Mouse (Mus musculus): Measurements from ENCODE around the gene Rb1. TPM values are rescaled to one million over a fixed set of nuclear protein-coding genes. Genes with fewer than 3 reads are reported as not detected.

The Rb1 gene
- polyA plus RNA-seq, 3 experiments from 2014 or later = 21.9 to 113 (median 85.4) TPM

- ATAC-seq = no peak
Measured at GRCm38 (mm10) chr14:73201447-73201846, 124.2 kb downstream of the Rb1 start.

- no peak for ATAC-seq
Measured at GRCm38 (mm10) chr14:73199058-73199457, 126.6 kb downstream of the Rb1 start.

GRCm38 (mm10) chr14:73186875-73187274, 138.7 kb downstream of the Rb1 start:
- ATAC-seq = no peak

DNA sequence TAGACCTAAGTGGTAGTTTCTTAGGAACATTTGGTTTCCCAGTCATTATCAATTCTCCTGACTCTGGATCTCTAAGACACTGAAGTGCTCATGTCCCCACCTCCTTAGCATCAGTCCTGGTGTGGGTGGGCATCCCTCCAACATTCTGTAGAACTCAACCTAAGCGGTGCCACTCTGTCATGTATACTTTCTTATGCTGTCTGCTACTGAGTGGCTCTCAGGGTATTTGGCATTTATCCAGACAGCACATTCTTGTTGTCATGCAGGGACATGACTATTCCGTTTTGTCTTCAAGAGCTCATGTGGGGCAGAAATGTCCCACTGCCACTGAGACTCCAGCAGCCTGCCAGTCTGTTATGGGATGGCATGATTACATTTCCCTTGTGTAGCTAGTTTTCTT, 144.5 kb downstream of the Rb1 start:
- no peak for ATAC-seq

GRCm38 (mm10) chr14:73180671-73181070, 145.0 kb downstream of the Rb1 start:
- no peak for ATAC-seq

DNA sequence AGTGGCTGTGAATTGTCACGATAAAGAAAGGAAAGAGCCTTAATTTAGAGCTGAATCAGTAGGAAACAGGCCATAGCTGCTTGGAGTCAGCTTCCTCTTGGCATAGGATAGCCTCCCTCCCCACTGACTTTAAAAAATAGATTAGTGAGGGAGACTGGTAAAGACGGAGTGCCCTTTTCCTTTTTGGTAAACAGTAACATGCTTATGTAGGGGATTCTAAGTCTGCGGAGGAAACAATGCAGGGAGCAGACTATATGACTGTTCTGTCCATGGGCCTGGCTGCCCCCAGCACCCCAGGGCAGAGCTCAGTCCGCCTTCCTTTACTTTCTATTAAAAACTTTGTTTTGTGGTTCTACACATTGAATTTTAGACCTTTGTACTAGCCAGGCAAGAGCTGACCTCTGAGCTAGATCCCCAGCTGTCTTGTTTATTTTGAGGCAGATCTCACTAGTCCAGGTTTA, 146.4 kb downstream of the Rb1 start:
- ATAC-seq = no peak

GRCm38 (mm10) chr14:73177961-73178360, 147.7 kb downstream of the Rb1 start:
- no peak for ATAC-seq

GRCm38 (mm10) chr14:73176266-73176665, 149.4 kb downstream of the Rb1 start:
- ATAC-seq = no peak

GRCm38 (mm10) chr14:73175814-73176213, 149.8 kb downstream of the Rb1 start:
- peak; percentile 77 for ATAC-seq

- no peak for ATAC-seq
Measured at GRCm38 (mm10) chr14:73175031-73175430, 150.6 kb downstream of the Rb1 start.

DNA sequence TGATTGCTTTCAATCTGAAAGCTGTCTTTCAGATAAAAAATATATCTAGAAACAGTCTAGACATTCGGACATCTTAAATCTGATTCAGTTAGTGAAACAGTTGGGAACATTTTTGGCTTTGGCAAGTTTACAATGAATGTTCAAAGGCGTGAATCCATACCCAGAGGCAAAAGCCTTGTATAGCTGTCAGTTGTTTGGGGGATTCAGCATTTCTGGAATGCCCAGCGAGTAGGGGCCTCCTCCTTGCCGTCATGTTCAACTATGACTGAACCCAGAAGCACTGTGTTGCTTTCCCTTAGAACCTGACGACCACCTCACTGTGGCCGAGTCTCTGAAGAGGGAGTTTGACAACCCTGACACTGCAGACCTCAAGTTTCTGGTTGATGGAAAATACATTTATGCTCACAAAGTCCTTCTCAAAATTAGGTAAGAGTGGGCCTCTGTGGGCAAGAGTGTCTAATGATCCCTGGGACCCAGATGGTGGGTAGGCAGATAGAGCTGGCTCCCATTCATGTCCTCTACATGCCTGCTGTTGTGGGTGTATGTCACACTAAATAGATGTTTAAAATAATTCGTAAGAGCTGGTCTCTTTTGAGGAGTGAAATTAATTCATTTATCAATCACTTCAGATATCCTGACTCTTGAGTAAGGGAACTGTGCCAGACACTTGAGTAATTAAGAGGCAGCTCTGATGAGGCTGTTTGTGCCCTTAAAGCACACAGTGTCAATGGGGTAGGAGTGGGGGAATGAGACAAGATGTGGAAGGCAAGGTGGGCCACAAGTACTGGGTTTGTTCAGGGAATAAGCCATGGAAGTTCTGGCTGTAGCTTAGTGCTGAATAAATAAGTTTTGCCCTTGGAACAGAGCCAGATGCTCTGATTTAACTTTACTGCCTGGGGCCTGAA, 151.3 kb downstream of the Rb1 start:
- no peak for ATAC-seq

DNA sequence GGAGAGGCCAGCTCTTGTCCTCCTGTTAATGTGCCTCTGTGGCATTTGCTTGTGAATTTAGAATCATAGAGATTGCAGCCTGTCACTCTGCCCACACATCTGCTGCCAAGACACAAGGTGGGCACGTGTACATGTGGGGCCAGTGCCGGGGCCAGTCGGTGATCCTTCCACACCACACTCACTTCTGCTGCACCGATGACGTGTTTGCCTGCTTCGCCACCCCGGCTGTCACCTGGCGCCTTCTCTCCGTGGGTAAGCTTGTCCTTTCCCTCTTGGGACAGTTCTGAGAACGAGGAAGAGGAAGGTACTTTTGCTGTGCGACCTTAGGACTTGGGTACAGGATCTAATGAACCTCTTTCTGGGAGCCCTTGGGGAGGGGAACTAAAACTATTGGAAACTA, 152.0 kb downstream of the Rb1 start:
- ATAC-seq = no peak

DNA sequence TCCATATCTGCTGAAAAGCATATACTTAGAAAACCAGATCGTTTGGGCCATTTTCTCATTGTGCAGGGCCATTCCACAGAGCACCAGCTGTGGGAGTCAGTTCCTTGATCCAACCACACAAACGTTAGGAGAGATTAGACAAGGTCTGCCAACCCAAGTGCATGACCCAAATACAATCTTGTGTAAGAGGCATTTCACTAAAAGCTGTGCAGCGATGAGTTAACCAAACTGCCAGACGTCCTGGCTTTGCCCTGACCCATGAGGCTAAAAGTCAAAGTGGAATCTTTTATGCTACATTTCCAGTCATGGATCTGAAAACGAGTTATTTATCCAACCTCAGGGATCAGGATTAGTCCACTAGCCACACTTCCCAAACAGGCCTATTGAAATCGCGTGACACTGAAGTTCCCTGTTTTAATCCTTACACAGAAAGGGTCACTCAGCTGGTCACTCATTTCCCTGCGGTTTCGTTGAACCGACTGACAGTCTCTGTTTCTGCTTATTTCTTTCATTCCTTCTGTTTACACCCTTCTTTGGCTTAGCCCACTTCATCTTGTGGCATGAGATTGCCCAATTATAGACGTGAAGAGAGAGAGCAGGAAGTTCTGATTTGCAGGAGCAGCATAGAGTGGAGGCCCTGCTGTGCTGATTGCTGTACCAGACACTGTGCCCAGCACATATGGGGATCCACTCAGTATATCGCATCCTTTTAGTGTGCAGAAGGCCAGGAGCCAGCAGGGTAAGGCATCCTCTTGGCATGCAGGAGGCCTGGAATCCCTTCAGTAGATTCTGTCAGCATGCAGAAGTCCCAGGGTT, 153.2 kb downstream of the Rb1 start:
- ATAC-seq = no peak

DNA sequence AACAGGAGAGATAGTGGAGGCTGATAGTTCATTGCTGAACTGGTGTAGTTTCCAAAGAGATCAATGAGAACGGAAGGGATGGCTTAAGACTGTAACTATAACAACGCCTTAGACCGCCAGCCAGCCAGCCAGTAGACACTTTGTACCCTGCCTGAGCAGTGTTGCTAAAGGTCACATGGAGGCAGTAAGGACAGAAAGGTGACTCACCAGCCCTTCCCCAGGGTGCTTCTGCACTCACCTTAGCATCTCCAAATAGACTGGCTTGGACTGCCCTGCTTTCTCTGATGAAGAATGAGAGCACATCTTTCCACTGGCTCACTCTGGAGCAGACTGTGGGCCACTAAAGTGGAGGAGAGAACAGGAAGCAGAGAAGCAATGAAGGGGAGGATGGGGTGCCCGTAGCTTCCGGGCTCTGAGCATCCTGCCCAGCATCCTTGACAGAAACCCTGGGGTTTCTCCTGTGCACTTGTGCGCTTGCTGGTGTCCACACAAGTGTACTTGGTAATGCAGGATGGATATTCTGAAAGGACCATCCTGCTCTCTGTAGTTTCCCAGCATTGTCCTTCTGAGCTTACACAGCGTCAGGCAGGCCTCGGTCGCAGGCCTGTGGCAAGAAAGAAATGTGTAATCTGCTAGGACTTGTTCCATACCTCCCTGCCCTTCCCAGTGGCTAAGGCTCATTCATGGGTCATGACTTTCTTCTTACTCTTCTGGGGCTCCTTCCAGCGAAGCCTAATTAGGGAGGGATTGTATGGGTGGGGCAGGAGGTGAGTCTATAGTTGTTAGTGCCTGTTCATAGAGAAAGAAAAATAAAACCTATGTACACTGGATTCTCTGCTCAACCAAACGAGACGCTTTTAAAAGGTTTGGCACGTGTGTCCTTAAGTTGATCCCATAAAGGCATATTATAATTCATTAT, 155.4 kb downstream of the Rb1 start:
- ATAC-seq = peak; percentile 98

DNA sequence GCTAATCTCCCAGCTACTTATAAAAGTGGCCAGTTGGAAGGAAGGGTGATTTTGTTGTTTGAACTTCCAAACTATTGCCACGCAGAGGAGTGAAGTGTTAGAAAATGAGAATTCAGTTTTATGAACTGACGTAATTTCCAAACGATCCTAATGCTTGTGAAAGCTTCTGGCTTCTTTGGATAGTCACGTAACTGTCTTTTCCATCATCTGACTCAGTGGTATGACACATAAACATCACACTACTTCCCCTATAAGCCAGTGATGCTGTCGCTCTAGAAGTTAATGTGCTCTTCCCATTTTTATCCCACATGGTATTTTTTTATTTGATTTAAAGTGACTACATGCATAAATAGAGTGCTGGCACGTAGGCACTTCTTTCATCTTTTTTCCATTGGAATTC, 157.0 kb downstream of the Rb1 start:
- ATAC-seq = no peak

- no peak for ATAC-seq
Measured at GRCm38 (mm10) chr14:73165136-73165535, 160.5 kb downstream of the Rb1 start.

GRCm38 (mm10) chr14:73163363-73163998, 162.1 kb downstream of the Rb1 start:
- ATAC-seq = no peak

DNA sequence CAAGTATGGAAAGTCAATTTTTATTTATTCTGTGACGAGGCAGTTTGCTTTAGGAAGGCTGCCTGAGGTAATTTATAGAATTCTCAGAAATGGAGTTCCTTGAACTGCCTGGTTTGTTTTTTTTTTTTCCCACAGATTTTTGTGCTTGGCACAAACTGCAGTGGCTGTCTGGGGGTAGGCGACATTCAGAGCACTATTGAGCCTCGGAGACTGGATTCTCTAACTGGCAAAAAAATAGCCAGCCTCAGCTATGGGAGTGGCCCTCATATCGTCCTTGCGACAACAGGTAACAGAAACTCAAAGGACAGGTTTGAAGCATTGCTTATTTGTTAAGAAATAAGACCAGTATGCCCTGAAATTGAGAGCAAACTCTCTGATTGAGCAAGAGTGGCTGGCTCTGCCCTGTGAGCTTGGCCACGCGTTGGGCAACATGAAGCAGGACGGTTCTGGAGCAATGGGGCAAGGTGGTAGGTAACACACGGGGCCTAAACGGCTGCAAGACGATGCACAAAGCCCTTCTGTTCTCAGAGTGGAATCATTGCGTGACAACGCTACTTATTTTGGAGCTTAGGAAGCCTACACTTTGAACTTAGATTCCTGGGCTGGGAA, 163.3 kb downstream of the Rb1 start:
- no peak for ATAC-seq

GRCm38 (mm10) chr14:73161303-73161702, 164.3 kb downstream of the Rb1 start:
- ATAC-seq = no peak

DNA sequence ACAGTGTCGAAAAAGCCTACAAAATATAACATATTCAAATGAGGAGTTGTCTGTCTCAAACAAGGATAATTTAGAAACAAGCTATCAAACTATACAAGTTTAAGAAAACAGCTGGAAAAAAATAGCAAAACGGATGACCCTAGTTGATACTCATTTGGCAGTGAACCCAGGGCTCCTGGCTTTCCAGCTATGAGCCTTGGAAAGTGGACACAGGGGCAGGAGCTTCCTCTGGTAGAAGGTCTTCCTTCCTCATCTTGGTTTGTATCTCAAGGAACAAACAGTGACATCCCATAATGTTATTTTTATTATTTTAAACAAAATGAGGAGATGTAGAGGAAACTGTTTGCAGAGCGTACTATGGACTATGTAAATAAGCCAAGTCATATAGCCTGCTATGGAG, 177.5 kb downstream of the Rb1 start:
- no peak for ATAC-seq

DNA sequence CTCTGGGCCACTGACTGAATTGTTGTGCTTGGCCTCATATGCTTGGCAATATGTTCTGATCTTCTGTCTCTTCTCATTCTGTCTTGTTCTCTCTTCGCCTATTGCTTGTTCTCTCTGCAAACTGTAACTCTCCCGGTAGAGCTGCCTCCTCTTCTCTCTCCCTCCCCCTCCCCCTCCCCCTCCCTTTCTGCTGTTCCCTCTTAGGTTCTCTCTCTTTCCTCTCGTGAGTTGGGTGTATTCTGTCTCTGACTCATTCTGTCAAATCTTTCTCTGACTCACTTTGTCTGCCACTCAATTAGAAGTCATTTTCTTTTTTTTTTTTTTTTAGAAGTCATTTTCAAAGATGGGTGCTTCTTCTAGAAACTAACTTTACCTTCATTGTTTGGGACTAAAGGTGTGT, 178.9 kb downstream of the Rb1 start:
- ATAC-seq = no peak

DNA sequence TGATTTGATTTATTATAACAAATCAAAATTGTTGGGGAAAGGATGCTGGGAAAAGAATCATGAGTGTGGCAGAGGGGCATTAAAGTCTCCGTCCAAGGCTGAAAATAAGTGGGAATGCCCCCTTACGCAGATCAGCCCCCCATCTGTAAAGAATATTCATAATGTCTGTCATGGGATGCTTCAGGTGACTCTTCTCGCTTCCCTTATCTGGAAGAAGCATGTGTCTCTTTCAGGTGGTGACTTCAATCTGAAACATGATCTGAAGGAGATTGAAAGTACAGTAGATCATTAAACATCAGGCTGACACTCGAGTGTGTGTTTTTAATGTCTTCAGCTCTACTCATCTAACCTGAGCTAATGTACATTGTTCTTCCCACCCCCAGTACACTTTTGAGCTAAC, 180.1 kb downstream of the Rb1 start:
- no peak for ATAC-seq
